Mouse (Mus musculus): ENCODE results near the gene Itgax. TPM values are rescaled to one million over a fixed set of nuclear protein-coding genes. Genes with fewer than 3 reads are reported as not detected.
"Not testable (repeated sequence)": the region's sequence is repeated elsewhere in the genome, so short reads cannot be mapped to it uniquely, and the experiment has no call there.

The Itgax gene
- total RNA-seq, 2 experiments from 2014 or later = 0.09 to 0.52 TPM

- not testable (repeated sequence) for DNase-seq (ENCODE audit: low spot score)
Observed at GRCm38 (mm10) chr7:128158688-128159354, 29.5 kb downstream of the Itgax start.

- DNase-seq (ENCODE audit: low spot score) = no peak
Observed at GRCm38 (mm10) chr7:128164001-128164400, 34.7 kb downstream of the Itgax start.

DNA sequence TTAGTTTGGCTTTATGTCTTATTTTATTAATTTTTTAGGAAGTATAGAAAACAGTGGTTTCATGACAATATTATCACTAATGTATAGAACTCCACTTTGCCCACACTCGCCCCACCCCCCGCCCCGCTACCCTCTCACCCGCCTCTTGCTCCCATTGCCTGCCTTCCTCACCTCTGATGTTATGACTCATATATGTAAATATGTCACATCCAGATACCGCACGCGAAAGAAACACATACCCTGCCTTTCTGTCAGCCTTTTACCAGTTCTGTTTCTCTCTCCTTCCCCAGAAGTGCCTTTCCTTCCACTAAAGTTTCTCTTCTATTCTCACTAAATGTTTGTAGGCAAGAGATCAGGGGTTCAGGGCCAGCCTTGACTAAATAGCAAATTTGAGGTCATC lies 37.0 kb downstream of the Itgax start:
- DNase-seq (ENCODE audit: low spot score) = no peak

DNA sequence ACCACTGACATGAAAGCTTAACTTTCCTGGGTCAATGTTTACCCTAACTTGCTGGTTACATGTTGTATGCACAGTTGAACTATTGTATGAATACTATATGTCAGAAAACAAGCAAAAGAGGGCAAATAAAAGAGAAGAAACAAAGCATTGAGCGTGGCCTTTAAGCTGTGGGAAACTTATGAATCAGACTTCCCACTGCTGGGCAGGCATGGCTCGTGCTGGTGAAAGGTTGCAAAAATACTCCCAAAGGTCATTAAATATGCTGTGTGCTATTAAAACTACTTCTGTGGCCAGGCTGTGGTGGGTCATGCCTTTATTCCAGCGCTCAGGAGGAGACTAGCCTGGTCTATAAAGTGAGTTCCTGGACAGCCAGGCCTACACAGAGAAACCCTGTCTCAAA lies 40.6 kb downstream of the Itgax start:
- no peak for DNase-seq (ENCODE audit: low spot score)

DNA sequence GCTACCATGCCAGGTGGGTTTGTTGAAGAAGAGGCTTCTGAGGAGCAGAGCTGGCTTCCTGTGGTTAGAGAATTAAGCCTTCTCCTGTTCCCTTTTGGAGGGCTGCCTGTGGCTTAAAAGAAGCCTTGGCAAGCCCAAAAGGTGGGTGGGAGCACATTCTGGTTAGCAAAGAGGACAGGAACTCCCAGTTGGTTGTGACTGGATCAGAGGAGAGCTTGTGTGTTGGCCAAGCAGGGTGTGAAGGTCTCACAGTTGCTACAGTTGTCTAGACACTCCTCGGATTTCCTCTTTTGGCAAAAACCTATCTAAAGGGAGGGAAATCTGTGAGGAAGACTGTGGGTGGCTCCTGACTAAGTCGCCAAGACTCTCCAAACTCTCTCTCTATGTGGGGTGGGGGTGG lies 49.0 kb downstream of the Itgax start:
- no peak for DNase-seq (ENCODE audit: low spot score)

GRCm38 (mm10) chr7:128180126-128180525 lies 50.8 kb downstream of the Itgax start:
- no peak for DNase-seq (ENCODE audit: low spot score)

DNA sequence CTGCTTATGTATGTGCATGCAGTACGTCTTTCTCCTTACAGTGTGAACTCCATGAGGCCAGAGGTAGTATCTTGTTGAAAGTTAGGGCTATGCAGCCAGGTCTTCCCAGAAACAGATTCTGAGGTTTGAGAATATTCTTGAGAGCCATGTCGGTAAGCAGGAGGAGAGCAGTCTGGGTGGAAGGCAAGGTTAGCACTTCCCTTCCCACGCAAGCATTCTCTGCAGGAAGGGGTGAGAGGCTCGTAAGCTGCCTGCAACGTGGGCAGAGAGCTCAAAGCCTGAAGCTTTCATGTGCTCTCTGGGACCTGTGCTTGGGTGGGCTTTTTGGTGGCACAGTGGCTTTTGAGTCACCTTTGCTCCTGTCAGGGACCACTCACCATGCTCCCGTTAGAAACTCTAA lies 51.2 kb downstream of the Itgax start:
- DNase-seq (ENCODE audit: low spot score) = no peak

DNA sequence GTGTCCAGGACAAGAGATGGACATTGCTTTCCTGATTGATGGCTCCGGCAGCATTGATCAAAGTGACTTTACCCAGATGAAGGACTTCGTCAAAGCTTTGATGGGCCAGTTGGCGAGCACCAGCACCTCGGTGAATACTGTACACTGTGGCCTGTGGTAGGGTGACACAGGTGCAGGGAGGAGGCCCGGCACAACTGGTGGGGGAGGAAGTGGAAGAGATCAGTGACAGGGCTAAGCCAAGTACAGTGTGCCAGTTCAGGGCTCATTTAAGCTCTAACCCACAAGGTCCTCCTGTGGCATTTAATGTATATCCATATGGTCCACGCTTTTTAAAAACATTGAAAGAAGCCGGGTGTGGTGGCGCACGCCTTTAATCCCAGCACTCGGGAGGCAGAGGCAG lies 52.3 kb downstream of the Itgax start:
- no peak for DNase-seq (ENCODE audit: low spot score)

Other genes with a start within 250 kb of the Itgax start
- 1 to 10 TPM; 1.9 TPM for gene Prss53, start 238.6 kb upstream of the Itgax start, total RNA-seq (2021)
- gene Gm21974, start 234.1 kb upstream of the Itgax start, total RNA-seq (2021) = not detected
- 1 to 10 TPM; 7.5 to 9.9 TPM for gene Vkorc1, start 233.9 kb upstream of the Itgax start, total RNA-seq (2021)
- gene Bckdk, start 225.5 kb upstream of the Itgax start, total RNA-seq (2021) = 100 to 1,000 TPM; 169 to 173 TPM
- gene Kat8, start 217.0 kb upstream of the Itgax start, total RNA-seq (2021) = 10 to 100 TPM; 23.1 to 24.7 TPM
- gene Prss8, start 199.4 kb upstream of the Itgax start, total RNA-seq (2021) = not detected
- gene Prss36, start 182.8 kb upstream of the Itgax start, total RNA-seq (2021) = 1 to 10 TPM; 6.1 to 7.1 TPM
- 10 to 100 TPM; 83.3 to 92.1 TPM for gene Fus, start 162.1 kb upstream of the Itgax start, total RNA-seq (2021)
- under 1 TPM; 0.16 to 0.55 TPM for gene Pycard, start 135.7 kb upstream of the Itgax start, total RNA-seq (2021)
- gene Trim72, start 125.6 kb upstream of the Itgax start, total RNA-seq (2021) = 100 to 1,000 TPM; 195 to 222 TPM
- gene Itgam, start 66.9 kb upstream of the Itgax start, total RNA-seq (2021) = 1 to 10 TPM; 1.2 to 1.8 TPM
- gene Gm49368, start 66.9 kb upstream of the Itgax start, total RNA-seq (2021) = not detected
- gene Itgad, start 24.8 kb downstream of the Itgax start, total RNA-seq (2021) = under 1 TPM in 1 of 2 experiments, not detected in 1; 0.26 TPM
- 1,000 to 10,000 TPM; 1,835 to 2,031 TPM for gene Cox6a2, start 76.8 kb downstream of the Itgax start, total RNA-seq (2021)
- 1 to 10 TPM; 8.3 to 9.0 TPM for gene Armc5, start 107.8 kb downstream of the Itgax start, total RNA-seq (2021)
- gene 9130023H24Rik, start 108.5 kb downstream of the Itgax start, total RNA-seq (2021) = 1 to 10 TPM; 1.6 to 1.7 TPM
- 1 to 10 TPM; 5.5 to 7.0 TPM for gene Tgfb1i1, start 117.3 kb downstream of the Itgax start, total RNA-seq (2021)
- under 1 TPM in 1 of 2 experiments, not detected in 1; 0.39 TPM for gene Slc5a2, start 136.1 kb downstream of the Itgax start, total RNA-seq (2021)
- 1 to 10 TPM; 2.2 to 2.7 TPM for gene BC017158, start 168.6 kb downstream of the Itgax start, total RNA-seq (2021)